Comparison of ENCODE assay signal across 21 mouse cellular contexts in the genomic region with DNA sequence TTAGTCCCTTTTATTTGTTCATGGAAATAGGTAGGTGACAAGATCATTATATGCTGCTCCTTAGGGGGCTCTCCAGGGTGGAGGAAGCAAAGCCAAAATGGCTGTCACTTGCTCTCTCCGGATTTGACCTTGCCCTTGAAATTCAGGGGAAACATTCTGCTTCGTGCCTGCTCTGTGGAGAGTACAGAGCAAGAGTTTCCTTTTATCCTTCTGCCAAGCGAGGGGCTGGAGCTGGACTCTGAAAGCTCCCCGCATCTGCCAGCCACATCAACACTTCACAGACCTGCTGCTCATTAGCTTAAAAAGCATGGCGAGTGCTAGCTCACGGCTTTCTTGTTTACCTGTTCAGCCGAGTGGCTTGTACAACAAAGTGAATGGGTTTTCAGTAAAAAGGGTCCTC.
DNase-seq lines count a peak whose midpoint lies in the region; ATAC-seq and TF ChIP-seq lines count a peak whose summit lies in the region.
"Had no signal": no experiment of that assay in that cellular context is flagged by ENCODE, and none has a peak within 500 bp of the region (broad histone marks: within the 10 kb centered on the region; RNA-seq: fewer than 3 reads in every experiment).

No protein-coding gene starts in this region.

- no peak overlapping the region for H3K4me3 ChIP-seq in lung, embryonic 14.5 days (ENCODE audit: low read depth, low read length)
- H3K4me3 ChIP-seq: heart, embryonic 12.5 days; hindbrain, embryonic 12.5 days; limb, embryonic 13.5 days; liver, embryonic 15.5 days; neural tube, embryonic 15.5 days; stomach, embryonic 15.5 days had no signal

- peak; percentile 18 for DNase-seq in adrenal gland, adult 2 months
- DNase-seq in adrenal gland, adult 18-20 months (ENCODE audit: low spot score in 2 of 2), result no peak
- no peak for DNase-seq in lung, embryonic 14.5 days
- no peak for DNase-seq in lung, postnatal 4 days
- DNase-seq in adrenal gland, adult 8-10 months, result peak; percentile 14
- peak; percentile 16 for DNase-seq in brain, embryonic 18.5 days (ENCODE audit: low read depth, low spot score)
- DNase-seq in embryo, embryonic 11 days, result no peak
- DNase-seq in ovary, adult 18-20 months (ENCODE audit: low spot score), result no peak
- DNase-seq: cerebellum, adult 18-20 months; kidney, adult 8-10 months; kidney, postnatal 4 days; lung, postnatal 36 days; thymus, adult 18-20 months had no signal

- no peak overlapping the region for H3K9ac ChIP-seq in lung, embryonic 14.5 days
- H3K9ac ChIP-seq: heart, embryonic 12.5 days; hindbrain, embryonic 12.5 days; limb, embryonic 13.5 days; liver, embryonic 15.5 days; neural tube, embryonic 15.5 days; stomach, embryonic 15.5 days had no signal

- H3K27me3 ChIP-seq in lung, embryonic 14.5 days (ENCODE audit: insufficient read depth, low read length), result no peaks in the 10 kb centered on the region
- H3K27me3 ChIP-seq: heart, embryonic 12.5 days; hindbrain, embryonic 12.5 days; limb, embryonic 13.5 days; liver, embryonic 15.5 days; neural tube, embryonic 15.5 days; stomach, embryonic 15.5 days had no signal

- H3K27ac ChIP-seq in lung, embryonic 14.5 days (ENCODE audit: low read depth), result peak overlapping the region; percentile 86
- H3K27ac ChIP-seq: hindbrain, embryonic 12.5 days; limb, embryonic 13.5 days; liver, embryonic 15.5 days; neural tube, embryonic 15.5 days; stomach, embryonic 15.5 days had no signal

- peaks cover 24% of the 10 kb centered on the region for H3K4me1 ChIP-seq in lung, embryonic 14.5 days (ENCODE audit: insufficient read depth)
- H3K4me1 ChIP-seq: hindbrain, embryonic 12.5 days; liver, embryonic 15.5 days; neural tube, embryonic 15.5 days; stomach, embryonic 15.5 days had no signal

- ATAC-seq in lung, embryonic 14.5 days (ENCODE audit: insufficient read depth), result no peak
- ATAC-seq: activated CD4-positive, CD25-positive, alpha-beta regulatory T cell, adult 4 months had no signal

- H3K36me3 ChIP-seq in lung, embryonic 14.5 days (ENCODE audit: insufficient read depth), result no peaks in the 10 kb centered on the region
- H3K36me3 ChIP-seq: G1E; heart, embryonic 12.5 days; hindbrain, embryonic 12.5 days; limb, embryonic 13.5 days; liver, embryonic 15.5 days; neural tube, embryonic 15.5 days; stomach, embryonic 15.5 days had no signal

- H3K9me3 ChIP-seq in lung, embryonic 14.5 days (ENCODE audit: low read depth, low read length), result no peaks in the 10 kb centered on the region
- H3K9me3 ChIP-seq: heart, embryonic 12.5 days; hindbrain, embryonic 12.5 days; limb, embryonic 13.5 days; liver, embryonic 15.5 days; neural tube, embryonic 15.5 days; stomach, embryonic 15.5 days had no signal

- no peak for TF ChIP-seq CTCF in lung, embryonic 14.5 days (IDR thresholded peaks at IDR 0.05; ENCODE audit: low read depth)

- WGBS in lung, embryonic 14.5 days, result 41% methylated on average over 7 of the region's 7 CpGs

- H3K4me2 ChIP-seq in lung, embryonic 14.5 days, result no peak overlapping the region
- H3K4me2 ChIP-seq: heart, embryonic 12.5 days; hindbrain, embryonic 12.5 days; liver, embryonic 15.5 days; neural tube, embryonic 15.5 days; stomach, embryonic 15.5 days had no signal

Comparison
In these comparisons a context has a peak if more than half of its experiments do, and no peak if none do; other contexts are left out.
1. DNase-seq: peak in adrenal gland, adult 2 months (single experiment), adrenal gland, adult 8-10 months (single experiment) and brain, embryonic 18.5 days (single experiment); none in adrenal gland, adult 18-20 months (0 of 2), lung, embryonic 14.5 days (single experiment), lung, postnatal 4 days (0 of 2), embryo, embryonic 11 days (single experiment) and ovary, adult 18-20 months (single experiment).